Mouse (Mus musculus) erythroblast, adult 5-6 weeks (primary cell): ENCODE measurements around the gene Slc18a2. TPM values are rescaled to one million over a fixed set of nuclear protein-coding genes. Genes with fewer than 3 reads are reported as not detected.

Experiments used
- ATAC-seq: replicated peaks from 2 replicates; pipeline ENCODE4 v1.8.0; 2016; ENCODE audit warnings: moderate number of reproducible peaks, mild to moderate bottlenecking, moderate TSS enrichment, inconsistent platforms; ENCODE audit not compliant: poor library complexity, low FRiP score, severe bottlenecking
- total RNA-seq, 2 experiments: library from RNA; stranded (forward) in 1 of 2; stranded (reverse) in 1 of 2; fragments of 150-400 nt in 1 of 2; fragments of 200-764, 138-1000 nt in 1 of 2; gene quantifications; 2 replicates each; pipeline versions ENCODE4 v1.2.3 to v1.2.4; 2015 to 2017; ENCODE audit warnings: low replicate concordance in 2 of 2

Gene Slc18a2
- total RNA-seq, 2 experiments from 2014 or later, result 0.85 to 1.3 TPM

DNA sequence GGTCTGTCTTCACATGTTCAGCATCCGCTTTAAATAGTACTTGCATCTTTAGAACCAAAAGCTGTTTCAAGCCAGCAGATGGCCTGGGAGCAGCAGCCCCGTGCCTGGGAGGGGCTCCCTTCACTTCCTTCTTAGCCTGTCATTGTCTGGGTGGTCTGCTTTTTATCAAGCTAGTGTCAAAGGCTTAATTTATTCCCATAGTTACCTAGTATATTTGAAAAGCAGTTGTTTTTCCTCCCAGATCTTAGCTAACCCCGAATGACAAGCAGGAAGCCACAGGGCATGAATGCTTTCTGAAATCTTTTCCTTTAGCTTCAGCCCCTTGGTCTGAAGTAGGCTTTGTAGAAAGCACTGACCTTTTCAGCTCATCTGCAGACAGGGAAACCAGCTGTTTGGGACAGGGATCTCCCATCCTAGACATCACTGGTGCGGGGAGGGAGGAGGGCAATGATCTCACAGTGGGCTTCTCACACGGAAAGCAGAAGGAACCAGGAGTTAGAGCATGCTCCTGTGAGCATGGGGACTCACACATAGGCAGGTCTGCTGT is 6.8 kb downstream of the Slc18a2 start:
- no peak for ATAC-seq

- ATAC-seq, result no peak
Measured at GRCm38 (mm10) chr19:59273190-59273589, 12.5 kb downstream of the Slc18a2 start.

DNA sequence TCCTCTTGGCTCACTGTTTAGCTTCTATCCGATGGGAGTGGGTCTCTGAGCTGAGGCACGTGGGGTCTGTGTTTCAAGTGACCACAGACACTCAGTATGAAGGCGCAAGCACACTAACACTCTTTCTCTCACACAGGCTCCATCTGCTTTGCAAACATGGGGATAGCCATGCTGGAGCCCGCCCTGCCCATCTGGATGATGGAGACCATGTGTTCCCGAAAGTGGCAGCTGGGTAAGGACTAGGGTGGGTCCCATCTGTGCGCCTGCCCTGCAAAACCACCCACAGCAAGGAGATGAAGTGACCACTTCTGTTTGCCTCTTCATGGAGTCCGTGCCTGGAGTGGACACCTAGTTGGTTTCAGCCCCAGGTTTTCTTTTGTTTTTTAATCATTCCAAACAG is 15.7 kb downstream of the Slc18a2 start:
- no peak for ATAC-seq

DNA sequence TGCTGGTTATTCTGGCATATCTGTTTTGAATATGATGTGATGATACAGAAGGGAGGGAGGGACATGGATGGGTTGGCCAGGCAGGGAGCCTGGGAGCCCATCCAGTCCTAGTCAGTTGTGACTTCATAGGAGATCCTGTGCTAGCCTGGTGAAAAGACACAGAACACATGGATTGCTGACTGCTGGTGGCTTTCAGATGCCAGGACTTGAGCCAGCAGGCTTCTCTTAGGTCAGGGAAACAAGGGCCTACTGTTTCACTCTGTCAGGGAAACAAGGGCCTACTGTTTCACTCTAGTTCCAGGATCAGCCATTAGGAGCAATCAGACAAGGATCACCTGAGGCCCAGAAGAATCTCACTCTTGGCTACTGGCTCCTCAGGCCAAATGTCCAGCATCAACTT is 20.1 kb downstream of the Slc18a2 start:
- ATAC-seq, result no peak

- no peak for ATAC-seq
Measured at GRCm38 (mm10) chr19:59282001-59282400, 21.3 kb downstream of the Slc18a2 start.

- ATAC-seq, result no peak
Measured at GRCm38 (mm10) chr19:59289042-59289441, 28.3 kb downstream of the Slc18a2 start.

GRCm38 (mm10) chr19:59289811-59290210 is 29.1 kb downstream of the Slc18a2 start:
- no peak for ATAC-seq

- no peak for ATAC-seq
Measured at GRCm38 (mm10) chr19:59292183-59292839, 31.6 kb downstream of the Slc18a2 start.

DNA sequence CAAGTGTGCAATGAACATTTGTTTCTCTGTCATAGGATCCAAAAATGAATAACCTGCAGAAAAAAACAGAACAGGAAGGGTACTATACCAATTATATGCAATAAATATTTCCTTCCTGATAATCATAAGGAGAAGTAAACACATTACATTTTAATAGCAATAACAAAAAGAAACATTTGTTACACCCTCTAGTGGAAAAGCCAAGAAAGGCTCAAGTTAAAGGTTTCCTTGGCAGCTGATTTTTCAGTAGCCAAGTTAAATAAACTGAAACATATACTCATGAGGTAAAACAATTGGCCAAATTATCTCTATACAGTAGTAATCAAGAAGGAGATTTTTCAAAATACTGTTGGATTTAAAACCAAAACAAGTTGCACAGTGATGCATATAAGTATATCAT is 54.6 kb downstream of the Slc18a2 start:
- ATAC-seq, result no peak

DNA sequence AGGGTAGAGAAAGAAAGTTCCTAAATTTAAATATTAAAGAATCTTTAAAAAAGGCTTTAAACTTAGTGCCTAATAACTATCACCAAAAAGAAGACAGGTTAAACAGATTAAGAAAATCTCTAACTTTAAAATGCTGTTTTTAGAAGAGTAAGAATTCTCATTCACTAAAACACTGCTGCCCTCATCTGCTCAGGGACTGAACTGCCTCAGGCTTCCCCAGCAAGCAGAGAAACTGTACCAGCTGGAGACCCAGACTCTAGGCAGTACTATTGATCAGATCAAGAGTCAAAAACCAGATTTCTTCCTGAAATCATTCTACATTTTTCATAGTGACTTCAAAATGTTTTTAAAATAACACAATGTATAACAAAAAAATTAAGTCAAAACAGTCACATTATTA is 55.9 kb downstream of the Slc18a2 start:
- no peak for ATAC-seq

DNA sequence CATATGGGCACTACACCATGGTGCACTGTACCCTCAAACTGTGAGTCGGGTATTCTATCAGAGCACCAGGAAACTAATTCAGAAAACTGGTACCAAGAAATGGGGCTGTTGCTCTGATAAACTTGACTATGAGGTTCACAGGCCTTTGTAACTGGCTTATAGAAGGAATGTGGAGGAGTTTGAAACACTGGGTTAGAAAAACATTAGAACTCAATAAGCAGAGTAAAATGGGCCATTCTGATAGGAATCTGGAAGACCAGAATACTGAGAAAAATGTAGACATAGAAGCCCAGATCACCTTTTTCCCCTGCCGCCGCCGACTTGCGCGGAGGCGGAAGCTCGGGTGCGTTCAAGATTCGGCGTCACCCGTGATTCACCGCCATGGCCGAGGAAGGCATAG is 61.3 kb downstream of the Slc18a2 start, which contains the start of gene Rps12-ps3:
TSS of gene Rps12-ps3 (plus strand) at position 301 of the 400 bp plus-strand sequence.
- no peak for ATAC-seq

DNA sequence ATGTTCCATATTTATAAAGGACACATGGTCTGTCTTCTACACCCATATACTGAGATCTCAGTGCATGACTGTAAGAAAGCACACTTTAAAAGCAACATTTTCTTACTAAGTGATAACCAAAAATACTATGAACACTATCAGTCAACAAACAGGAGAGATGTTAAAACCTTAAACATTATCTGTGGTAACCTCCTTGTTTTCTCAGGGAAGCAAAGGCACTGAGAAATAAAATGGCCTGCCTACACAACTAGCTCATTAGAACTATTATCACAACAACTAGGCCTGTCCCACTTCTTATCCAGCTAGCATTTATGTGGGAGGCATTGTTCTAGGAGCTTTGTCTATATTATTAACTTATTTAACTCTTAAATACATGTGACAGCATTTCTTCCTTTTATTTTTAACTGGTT is 70.1 kb downstream of the Slc18a2 start:
- ATAC-seq, result peak; percentile 60

DNA sequence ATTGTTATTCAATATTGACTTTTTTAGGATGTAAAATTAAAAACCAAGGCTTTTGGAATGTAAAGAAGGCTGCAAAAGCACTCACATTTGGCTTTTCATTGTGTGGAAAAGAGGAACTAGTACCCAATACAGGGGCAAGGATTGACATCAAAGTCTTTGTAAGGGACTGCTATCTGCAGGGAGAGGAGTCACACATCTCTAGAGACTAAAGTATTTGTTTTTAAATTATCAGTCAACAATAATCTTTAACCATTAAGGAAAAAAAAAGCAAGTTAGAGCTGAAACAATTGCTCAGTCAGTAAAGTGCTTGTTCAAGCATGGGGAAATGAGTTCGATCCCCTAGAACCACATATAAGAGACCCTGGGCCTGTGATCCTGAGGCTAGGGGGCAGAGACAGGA is 76.0 kb downstream of the Slc18a2 start:
- no peak for ATAC-seq

- no peak for ATAC-seq
Measured at GRCm38 (mm10) chr19:59337872-59338681, 77.4 kb downstream of the Slc18a2 start.

GRCm38 (mm10) chr19:59339908-59340307 is 79.2 kb downstream of the Slc18a2 start:
- ATAC-seq, result no peak

DNA sequence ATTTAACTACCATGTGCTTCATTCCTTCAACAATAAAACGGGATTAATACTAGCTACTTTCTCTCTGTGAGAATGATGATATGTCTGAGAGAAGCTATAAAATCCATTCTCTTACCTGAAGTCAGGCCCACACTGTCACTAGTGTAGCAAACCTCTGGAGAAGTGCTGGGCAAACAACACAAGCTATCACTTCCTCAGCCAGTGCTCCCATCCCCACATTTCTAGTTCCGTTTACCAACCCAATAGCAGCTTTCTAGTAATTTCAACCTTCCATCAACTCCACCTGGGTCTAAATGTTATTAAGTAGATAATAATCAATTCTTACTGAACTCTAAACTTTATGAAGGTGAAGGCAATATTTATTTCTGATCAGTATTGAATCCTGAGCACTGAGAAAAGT is 82.3 kb downstream of the Slc18a2 start:
- no peak for ATAC-seq

- peak; percentile 64 for ATAC-seq
Measured at GRCm38 (mm10) chr19:59344304-59344711, 83.6 kb downstream of the Slc18a2 start.

- peak; percentile 58 for ATAC-seq
Measured at GRCm38 (mm10) chr19:59345081-59345657, 84.5 kb downstream of the Slc18a2 start.
